Mouse (Mus musculus) ES-Bruce4 (cell line): ENCODE measurements around the gene Ptgis.

Experiments
- CTCF ChIP-seq: IDR thresholded peaks from one replicate; pipeline ENCODE4 v1.8.1; 2011; ENCODE audit warnings: low read depth, low read length
- EP300 ChIP-seq: IDR thresholded peaks from 2 replicates; pipeline ENCODE4 v1.6.1; 2011; ENCODE audit warnings: low read depth, low read length; ENCODE audit not compliant: insufficient read depth
- POLR2A ChIP-seq: IDR thresholded peaks from one replicate; pipeline ENCODE4 v1.8.1; 2011; ENCODE audit warnings: low read length; ENCODE audit not compliant: insufficient read depth

- TF ChIP-seq CTCF (no peak), POLR2A (no peak), EP300 (no peak)
Observed at GRCm38 (mm10) chr2:167262433-167262832, 22.0 kb upstream of the Ptgis start.
